Mouse (Mus musculus) ovary, adult 18-20 months (tissue): ENCODE data around the gene Nos1ap.

Experiments used
- DNase-seq: peaks from one replicate; pipeline ENCODE4 v3.0.0; 2022; ENCODE audit warnings: low spot score, mixed read lengths

Gene Nos1ap

DNA sequence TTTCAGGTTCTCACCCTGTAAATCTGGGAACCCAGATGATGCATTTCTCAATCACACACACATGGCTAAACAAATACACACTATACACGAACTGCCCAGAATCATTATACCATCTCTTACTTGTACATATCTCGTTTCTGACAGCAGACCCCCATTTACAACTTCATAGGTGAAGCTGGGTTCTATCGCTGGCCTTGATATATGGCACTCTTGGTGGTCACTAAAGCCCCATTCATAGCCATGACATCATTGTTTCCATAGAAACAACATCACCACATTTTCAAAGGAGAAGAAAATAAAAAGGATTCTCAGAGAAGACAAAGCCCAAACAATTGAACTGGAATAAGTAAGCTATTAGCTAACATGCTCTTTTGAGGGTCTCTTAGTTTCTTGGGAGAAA lies 174.3 kb downstream of the Nos1ap start:
- DNase-seq, result no peak

GRCm38 (mm10) chr1:170410402-170411191 lies 179.1 kb downstream of the Nos1ap start:
- no peak for DNase-seq

GRCm38 (mm10) chr1:170409091-170409490 lies 180.6 kb downstream of the Nos1ap start:
- DNase-seq, result no peak

- no peak for DNase-seq
These were observed 182.7 kb downstream of the Nos1ap start for GRCm38 (mm10) chr1:170406921-170407320.

GRCm38 (mm10) chr1:170405152-170405551 lies 184.5 kb downstream of the Nos1ap start:
- no peak for DNase-seq

- no peak for DNase-seq
These were observed 187.0 kb downstream of the Nos1ap start for GRCm38 (mm10) chr1:170402682-170403081.

GRCm38 (mm10) chr1:170398866-170399265 lies 190.8 kb downstream of the Nos1ap start:
- DNase-seq, result no peak

GRCm38 (mm10) chr1:170395101-170395500 lies 194.6 kb downstream of the Nos1ap start:
- DNase-seq, result no peak

- no peak for DNase-seq
These were observed 195.0 kb downstream of the Nos1ap start for GRCm38 (mm10) chr1:170394641-170395040.

- DNase-seq, result peak; percentile 56
These were observed 196.6 kb downstream of the Nos1ap start for GRCm38 (mm10) chr1:170392771-170393728.

GRCm38 (mm10) chr1:170387180-170387912 lies 202.3 kb downstream of the Nos1ap start:
- peak; percentile 5 for DNase-seq

DNA sequence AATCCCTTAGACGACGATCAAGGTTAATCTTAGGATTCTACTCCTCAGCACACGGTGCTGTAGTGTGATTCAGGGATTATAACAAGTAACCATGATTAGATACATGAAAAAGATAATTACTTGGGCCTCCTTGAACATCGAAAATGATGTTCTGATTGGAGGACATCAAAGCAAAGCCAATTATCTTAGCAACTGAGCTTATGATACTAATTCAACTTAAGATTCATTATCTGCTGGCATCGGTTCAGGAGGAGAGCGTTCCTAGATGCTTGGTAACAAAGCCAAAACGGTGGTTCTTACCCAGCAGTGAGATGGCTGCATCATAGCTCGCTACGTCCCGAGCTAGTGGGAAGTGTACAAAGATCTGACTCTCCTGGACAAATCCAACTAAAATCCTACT lies 204.2 kb downstream of the Nos1ap start:
- no peak for DNase-seq

DNA sequence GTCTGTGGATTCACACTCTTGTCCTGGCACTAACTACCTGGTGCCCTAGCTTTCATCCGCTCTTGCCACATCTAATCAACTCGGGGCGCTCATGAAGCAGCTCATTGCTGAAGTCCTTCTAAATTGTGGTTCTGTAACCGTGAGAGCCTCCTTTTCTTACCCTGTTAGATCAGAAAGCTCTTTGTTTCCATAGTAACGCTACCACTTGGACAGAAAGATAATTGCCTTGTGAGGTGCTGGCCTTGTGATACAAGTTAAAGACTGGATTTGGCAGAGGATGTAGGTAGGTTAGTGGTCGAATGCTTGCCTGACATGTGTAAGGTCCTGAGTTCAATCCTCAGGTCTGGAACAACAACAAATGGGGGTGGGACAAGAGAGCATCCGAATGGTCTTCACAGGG lies 206.1 kb downstream of the Nos1ap start:
- DNase-seq, result no peak

DNA sequence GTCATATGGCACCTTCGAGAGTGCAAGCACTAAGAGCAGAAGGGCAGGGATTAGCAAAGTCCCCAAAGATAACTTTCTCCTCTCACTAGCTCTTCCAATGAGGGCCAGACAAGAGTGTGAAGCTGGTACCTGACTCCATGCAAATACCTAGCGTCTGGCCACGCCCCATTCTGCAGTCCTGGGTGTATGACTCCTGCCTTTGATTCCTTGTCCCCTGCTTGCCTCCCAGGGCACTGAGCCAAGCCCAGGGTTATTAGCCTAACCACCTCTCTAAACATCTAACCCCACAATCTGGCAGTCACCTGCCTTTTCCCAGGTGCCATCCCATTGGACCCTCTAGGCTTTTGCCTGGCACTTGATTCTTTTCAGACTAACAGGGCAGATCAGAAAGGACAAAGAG lies 208.2 kb downstream of the Nos1ap start:
- no peak for DNase-seq

DNA sequence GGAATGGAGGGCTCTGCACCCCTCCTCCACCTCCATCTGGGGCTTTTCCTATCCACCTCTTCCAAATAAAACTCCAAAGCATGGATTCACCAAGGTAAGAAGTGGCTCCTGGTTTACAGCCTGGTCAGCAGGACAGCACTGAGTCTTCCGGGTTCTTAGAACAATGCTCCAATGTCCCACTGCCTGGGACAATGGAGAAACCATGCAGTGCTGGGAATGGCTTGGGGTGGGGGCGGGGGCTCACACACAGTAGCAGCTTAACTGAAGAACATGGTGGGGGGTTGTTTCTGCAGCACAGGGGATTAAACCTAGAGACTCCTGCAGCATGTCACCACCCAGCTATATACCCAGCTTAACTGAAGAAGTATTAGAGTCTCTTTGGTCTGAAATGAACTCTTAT lies 209.2 kb downstream of the Nos1ap start:
- DNase-seq, result no peak

DNA sequence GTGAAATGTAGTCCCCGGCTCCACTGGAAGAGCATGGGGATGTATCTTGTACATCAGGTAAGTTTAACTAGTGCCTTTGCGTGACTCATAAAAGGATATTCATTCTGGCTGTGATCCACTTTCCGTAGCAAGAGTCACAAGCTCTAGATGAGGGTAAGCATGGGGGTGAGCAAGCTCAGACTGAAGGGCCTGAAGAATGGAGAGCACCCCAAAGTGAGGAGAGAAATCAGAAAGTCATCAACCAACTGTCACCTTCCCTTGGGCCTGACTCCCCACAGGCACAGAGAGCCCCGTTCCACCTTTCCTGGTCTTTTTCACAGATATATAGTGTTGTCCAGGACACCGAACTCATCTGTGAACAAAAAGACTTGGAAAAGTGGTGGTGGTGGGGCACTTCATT lies 213.9 kb downstream of the Nos1ap start:
- no peak for DNase-seq

- DNase-seq, result no peak
These were observed 215.9 kb downstream of the Nos1ap start for GRCm38 (mm10) chr1:170373750-170374149.

DNA sequence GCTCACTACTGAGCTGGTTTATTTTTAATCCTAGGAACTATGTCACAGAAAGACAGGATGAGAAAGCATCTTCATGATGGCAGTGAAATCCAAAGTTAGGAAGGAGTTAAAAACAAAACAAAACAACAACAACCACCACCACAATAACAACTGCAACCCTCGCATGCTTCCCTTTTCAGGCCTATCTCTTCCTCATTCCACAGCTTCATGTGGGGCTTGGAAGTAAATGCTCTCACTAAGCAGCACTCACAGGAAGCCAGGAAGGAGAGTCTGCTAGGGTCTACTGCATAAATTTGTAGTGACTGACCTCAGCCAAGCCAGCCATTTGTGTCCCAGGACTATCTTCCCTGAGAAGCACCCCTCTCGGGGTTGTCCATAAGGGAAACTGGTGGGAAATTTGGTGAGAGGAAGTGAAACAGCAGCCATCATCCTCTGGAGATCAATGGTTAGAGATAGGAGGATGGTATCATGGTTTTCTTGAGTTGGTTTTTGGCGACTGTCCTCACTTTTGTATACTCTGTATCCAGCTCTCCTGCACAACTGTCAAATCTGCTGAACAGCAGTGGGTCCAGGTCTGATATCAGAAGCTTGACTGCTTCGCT lies 218.4 kb downstream of the Nos1ap start:
- DNase-seq, result no peak

GRCm38 (mm10) chr1:170368864-170369263 lies 220.8 kb downstream of the Nos1ap start:
- no peak for DNase-seq

GRCm38 (mm10) chr1:170366981-170367700 lies 222.5 kb downstream of the Nos1ap start:
- DNase-seq, result no peak

DNA sequence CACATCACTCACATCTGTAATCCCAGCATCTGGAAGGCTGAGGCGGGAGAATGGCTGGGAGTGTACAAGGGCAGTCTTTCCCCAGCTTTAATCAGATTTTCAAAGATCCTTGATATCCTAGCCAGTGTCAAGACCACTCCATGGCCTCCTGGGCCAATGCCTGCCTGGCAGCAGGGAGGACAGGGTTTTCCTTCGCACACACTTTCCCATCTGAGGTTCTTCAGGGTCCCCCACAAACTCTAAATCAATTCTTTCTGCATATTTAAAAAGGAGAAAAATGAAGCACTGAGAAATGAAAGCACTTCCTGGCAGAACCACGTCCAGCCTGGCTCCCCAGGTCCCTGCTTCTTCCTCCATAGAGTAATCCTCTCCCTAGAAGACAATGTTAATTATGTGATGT lies 225.9 kb downstream of the Nos1ap start:
- DNase-seq, result no peak
